Mouse (Mus musculus): ENCODE data around the gene Mybpc2.

GRCm38 (mm10) chr7:44467811-44468411 lies 56.5 kb downstream of the Mybpc2 start, which contains the start of gene Josd2:
- TF ChIP-seq EP300 (IDR thresholded peaks at IDR 0.05; ENCODE audit: low read depth) (peak; percentile 64; the same call in 1 of the 2 replicates), CTCF (IDR thresholded peaks at IDR 0.05; ENCODE audit: low read depth) (no peak)

All from liver, postnatal 0 days (tissue).